Mouse (Mus musculus): Measurements from ENCODE around the gene Plekhg6.

DNA sequence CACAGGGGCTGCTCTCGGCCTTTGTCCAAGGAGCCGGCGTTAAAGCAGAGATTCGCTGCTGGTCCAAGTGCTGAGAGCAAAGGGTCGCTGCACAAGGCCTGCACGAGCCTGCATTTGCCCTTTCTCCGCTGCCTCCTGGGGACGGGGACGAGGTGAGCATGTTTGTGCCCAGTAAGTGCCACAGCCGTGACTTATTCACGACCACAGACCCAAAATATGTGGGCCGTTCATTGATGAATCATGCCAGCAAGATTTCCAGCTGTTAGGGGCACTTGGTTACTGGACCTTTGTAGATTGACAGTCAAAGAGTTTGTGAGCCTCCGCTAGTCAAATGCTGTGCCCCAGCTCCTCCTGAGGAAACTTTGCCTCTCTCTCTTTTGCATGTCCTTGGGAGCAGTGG is 42.9 kb upstream of the Plekhg6 start:
- TF ChIP-seq CTCF (IDR thresholded peaks at IDR 0.05; ENCODE audit: low read depth, low read length), result no peak
- no peak for TF ChIP-seq POLR2A (IDR thresholded peaks at IDR 0.05; ENCODE audit: extremely low read depth, insufficient read depth, low read length)
